Mouse (Mus musculus) spleen, adult 12 weeks (tissue): ENCODE data around the gene Utrn.

ENCODE experiments used
- DNase-seq: peaks from one replicate; pipeline ENCODE4 v3.0.0; 2022; ENCODE audit warnings: low spot score

The Utrn gene

DNA sequence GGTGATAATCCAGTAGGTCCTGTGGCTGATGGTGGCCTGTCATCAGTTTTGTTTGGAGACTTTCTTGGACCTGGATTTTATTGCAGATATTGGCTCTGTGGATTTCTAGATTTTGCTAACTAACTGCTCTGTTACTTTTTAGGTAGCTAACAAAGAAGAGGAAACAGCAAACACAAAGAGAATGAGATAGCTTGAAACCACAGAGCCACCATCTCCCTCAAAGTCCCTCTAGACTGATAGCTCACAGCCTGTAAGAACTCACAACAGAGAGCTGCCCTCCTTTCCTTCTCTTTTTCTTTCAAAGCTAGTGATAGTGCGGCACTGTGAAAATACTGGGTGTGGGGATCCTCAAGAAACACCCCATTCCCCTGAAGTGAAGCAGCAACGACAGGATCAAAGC, 444.2 kb downstream of the Utrn start:
- no peak for DNase-seq

DNA sequence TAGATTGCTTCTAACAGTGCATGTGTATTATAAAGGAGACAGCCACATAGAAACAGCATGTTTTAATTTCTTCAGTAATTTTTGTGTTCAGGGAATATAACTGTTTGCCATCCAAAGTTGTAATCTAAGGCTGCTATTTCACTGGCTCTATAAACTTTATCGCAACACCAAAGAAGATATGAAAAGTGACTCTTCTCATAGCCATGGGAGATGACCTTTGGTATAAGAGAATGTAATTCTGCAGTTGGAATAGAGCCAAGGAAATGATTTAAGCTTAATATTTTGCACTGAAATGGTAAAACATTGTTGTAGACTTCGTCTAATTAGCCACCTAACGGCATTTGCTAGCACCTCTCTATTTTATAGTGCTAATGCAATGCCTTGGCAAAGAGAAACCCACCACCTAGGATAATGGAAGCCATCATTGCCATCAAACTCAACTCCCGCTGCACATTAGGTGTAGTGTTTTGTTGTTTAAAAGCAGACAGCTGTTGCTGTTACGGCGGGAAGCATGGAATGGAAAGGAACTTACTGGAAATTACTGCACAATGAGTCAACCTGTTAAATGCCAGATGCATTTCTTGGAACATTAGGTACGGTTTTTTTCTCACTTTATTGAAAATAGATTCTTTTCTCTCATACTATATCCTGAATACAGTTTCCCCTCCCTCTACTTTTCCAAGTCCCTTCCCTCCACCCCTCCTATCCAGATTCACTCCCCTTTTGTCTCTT, 445.0 kb downstream of the Utrn start:
- no peak for DNase-seq

DNA sequence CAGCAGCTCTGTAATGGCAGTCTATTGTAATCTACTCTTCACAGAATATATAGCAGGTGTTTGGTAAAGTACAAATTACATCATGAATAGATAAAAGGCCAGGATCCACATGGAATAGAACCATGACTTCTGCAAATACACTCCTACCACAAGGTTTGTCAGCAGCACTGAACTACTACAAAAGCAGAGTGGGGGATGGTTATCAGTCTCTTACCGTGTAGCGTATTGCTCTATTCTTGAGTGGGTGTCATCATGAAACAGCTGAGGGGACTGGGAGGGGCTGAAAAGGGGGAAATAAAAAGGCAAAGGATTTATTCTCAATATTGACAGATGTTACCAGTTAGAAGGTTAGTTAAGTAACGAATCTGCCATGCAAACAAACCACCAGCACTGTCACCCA, 454.2 kb downstream of the Utrn start:
- DNase-seq: no peak

DNA sequence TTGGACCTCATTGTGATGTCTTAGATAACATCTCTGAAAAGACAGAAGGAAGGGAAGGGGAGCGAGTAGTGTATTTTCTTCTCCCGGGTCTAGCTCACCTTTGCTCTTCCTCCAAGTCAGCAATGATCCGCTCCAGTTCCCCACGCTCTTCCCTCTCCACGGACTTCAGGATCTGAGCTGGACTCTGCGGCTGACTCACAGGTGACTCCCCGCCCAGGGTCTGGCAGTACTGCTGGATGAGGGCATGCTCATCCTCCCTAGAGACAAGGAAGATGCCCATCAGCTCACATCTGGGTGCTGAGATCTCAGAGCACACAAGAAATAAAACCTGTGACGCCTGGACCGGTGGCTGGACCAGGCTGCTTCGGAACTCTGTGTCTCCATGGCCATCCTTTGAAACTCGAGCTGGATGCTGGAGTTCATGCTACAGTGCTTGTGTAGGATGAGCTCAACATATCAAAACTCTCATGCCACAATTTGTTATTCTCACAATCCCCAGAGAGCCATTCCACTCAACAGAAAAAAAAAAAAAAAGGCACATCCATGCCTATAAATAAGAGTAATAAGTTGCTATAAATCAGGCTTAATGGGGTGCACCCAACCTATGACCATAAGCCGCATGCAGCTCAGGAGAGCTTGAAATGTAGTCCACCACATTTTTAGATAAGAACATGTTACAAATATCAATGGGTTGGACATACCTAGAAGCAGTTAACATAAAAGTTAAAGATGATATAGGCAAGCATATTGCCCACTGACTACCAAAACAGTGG, 462.6 kb downstream of the Utrn start:
- no peak for DNase-seq

DNA sequence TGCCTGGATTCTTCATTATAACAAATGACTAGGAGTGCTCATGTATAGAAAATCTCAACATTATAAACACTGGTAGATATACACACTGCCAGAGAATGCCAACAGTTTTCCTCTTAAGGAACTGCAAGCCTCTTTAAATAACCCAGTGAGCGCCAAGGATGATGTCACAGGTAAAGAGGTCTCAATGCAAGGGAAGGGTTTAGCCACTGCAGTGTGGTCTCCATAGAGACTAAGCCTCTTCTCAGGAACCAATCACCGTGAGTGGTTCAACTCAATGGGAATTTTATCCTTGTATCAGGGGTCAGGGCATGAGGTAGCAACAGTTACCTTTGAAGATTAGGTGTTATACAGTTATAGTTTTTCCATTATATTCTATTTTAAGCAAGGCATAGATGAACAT, 469.7 kb downstream of the Utrn start:
- no peak for DNase-seq

DNA sequence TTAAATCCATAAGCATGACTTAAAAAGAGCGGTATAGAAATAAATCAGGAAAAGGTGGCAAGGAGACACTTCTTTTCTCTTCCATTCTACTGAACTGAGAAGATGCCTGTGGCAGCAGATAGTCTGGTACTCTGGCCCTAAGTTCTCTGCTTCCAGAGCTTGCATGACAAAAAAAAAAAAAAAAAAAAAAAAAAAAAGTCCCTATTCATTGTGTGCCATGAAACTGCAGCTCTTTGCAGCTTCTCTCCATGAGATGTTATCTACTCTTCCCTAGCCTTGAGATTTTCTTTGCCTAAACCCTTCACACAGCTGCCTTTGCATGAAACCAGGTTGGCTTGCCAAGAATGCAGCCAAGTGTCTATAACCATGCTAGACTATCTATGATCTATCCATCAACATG, 489.0 kb downstream of the Utrn start:
- DNase-seq: no peak

DNA sequence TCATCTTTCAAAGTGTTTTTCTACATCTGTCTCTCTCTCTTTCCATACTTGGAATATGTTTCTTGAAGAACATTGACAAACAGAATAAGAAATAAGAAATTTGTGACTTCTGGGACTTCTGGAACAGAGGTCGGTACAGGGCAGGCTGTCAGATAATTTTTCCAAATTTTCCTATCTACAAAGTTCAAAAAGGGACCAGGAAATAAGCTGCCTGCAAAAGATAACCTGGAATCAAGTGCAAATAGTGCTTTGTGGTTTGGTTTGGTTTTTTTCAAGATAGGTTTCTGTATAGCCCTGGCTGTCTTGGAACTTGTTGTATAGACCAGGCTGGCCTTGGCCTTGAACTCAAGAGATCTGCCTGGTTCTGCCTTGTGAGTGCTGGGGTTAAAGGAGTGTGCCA, 490.0 kb downstream of the Utrn start:
- DNase-seq: no peak

DNA sequence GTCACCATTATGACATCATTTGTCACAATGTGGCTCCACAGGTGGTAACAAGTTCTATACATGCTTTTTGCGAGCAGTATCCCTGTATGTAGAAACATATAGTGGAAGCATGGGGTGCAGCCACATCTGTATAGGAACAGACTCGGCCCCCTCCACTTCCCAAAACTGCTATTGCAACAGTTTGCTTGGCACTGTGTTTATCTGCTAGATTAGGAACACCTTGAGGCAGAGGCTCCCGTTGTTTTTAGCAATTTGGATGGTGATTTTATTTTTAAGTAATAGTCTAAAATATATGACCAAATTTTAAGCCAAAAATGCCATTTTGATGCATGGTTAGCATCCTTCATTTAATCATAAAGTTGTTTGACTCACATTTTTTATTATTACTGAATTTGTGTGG, 491.4 kb downstream of the Utrn start:
- DNase-seq: no peak

DNA sequence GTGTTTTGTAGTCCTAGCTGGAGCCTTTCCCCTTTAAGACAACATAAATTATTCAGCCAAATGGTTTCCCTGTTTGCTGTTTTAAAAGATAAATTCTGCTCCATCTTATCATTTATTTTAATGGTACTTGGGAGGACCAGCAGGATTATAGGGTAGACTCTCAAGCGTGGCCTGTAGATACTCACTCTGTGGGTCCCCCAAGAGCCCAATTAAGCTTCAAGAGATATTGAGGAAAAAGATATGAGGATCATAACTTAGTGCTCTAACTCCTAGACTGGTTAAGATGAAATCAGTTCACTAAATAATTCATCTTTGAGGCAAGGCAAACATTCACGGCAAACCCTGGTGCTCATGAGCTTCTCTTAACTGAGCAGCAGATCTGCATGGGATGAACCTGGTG, 493.1 kb downstream of the Utrn start:
- DNase-seq: no peak

DNA sequence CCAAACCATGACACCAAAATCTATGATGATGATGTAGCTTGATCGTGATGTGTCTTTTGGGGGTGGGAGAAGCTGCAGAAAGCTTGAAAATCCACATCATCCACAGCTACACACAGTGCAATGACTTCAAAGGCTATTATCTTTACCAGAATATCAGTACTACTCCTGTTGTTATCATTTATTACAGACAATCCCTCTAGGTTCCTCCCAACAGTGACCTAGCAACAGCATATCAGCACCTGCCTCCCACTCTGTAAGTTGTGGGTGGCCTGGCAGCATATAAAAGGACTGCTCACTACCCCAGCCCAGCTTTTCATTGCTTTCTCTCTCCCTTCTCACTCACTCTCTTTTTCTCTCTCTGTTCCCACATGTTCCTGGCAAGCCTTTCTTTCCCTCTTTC, 494.4 kb downstream of the Utrn start:
- DNase-seq: no peak

DNA sequence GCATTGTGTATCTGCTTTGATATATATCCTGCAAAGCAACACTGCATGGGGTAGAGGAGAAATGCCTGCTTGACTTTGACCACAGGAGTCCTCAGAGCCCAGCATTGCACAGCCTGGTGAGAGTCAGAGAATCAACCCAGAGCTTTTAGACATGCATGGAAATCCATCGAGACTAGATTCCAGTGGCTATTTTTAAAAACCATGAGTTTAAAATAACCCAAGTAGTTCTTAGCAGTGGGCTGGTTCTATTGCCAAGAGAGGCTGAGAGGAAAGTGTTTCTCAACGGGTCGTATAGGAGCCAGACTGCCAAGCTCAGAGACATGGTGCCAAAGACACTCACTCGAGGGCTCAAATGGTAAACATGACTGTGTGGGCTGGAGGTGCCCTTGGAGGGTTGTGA, 514.6 kb downstream of the Utrn start:
- DNase-seq: no peak

DNA sequence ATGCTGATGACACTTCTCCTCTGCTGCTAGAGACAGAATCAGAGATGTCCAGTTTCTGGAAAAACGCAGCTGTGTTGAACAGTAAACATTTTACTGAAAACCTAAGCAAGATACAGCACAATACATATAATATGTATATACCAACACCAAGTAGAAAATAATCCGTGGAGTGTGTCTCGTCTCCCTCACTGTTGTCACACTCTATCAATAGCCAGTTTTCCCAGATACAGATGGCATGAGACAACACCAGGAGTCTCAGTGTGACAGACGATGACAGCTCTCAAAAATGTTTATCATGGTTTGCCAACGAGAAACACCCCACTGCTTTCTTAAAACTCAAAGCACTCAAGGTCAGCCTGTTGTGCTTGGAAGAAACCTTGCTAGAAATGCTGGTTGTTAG, 515.1 kb downstream of the Utrn start:
- no peak for DNase-seq

DNA sequence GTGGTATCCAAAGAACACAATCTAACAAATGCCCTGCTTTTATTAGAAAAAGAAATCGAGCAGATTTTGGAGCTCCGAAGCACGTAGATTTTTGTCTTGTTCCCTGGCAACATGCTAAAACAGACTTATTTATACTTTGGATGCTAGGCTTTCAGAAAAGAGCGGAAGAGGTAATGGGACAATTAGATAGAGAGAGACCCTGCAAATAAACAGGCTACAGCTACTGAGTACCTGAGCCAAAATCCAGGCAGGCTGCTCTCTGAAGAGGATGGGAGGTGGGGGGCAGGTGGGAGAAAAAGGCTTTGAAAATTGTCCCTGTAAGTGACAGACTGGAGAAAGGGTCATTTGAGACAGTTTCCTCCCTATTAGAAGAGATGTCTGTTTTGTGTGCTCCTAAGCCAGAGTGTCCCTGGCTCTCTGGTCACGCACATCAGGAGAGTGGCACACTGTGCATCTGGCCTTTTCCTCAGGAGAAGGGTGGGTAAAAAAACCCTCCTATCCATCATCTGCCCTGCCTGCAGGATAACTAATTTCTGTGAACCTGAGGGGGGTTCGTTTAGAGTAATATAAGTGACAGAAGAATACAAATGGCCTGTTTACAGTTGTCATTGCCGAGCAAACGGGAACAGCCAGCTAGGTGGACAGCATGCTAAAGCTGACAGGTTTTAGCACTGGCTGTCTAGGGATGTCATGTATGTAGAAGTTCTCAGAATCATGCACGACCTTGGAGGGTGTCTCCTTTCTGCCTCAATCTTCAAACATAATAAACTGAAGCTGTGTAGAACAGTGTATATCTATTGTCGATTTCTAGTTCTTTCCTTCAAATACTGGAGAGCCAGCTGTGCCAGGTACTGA, 529.2 kb downstream of the Utrn start:
- DNase-seq: no peak

DNA sequence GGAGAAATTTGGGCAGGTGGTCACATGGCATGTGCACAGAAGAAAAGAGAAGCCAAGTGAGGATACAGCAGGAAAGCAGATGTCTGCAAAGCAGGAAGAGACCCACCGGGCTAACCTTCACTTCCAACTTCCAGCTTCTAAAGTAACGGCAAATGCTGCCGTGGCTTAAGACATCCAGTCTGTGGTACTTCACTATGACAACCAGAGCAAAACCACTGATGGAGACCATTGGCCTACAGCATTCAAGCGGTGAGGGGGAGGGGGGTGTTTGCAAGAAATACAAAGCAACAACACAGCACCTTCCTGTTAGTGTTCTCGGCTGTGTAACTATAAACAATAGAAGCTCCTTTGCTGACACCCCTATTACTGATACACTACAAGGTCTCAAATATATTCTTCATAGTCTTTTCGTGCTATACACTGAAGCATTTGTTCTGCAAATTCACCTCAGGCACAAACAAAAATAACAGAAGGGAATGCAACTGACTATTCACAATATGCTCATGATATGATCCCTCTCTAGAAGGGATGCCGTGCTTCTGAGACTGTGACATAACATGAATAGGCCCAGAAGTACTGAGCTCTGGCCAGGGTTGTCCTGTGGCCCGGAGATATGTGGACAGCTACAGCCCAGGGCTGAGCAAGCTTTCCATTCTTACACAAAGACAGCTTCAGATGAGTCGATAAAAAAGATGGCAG, 530.0 kb downstream of the Utrn start:
- no peak for DNase-seq
